Mouse (Mus musculus): ENCODE results near the gene Lrp8. TPM values are rescaled to one million over a fixed set of nuclear protein-coding genes. Genes with fewer than 3 reads are reported as not detected.

The Lrp8 gene
- total RNA-seq, 1 experiment from 2014 or later, result 1.2 TPM

- peak; percentile 95 for ATAC-seq (replicated peaks; ENCODE audit: insufficient number of reproducible peaks, low FRiP score, low TSS enrichment, poor library complexity, severe bottlenecking)
These were observed 87.8 kb downstream of the Lrp8 start, which contains the start of gene 0610037L13Rik for GRCm38 (mm10) chr4:107889731-107890432. Gene 0610037L13Rik (plus strand): TSS chr4:107889813.

- ATAC-seq (replicated peaks; ENCODE audit: insufficient number of reproducible peaks, low FRiP score, low TSS enrichment, poor library complexity, severe bottlenecking), result no peak
These were observed 90.6 kb downstream of the Lrp8 start for GRCm38 (mm10) chr4:107892663-107893062.

GRCm38 (mm10) chr4:107899211-107899927 is 97.3 kb downstream of the Lrp8 start:
- no peak for ATAC-seq (replicated peaks; ENCODE audit: insufficient number of reproducible peaks, low FRiP score, low TSS enrichment, poor library complexity, severe bottlenecking)

GRCm38 (mm10) chr4:107900206-107900605 is 98.1 kb downstream of the Lrp8 start:
- no peak for ATAC-seq (replicated peaks; ENCODE audit: insufficient number of reproducible peaks, low FRiP score, low TSS enrichment, poor library complexity, severe bottlenecking)

GRCm38 (mm10) chr4:107904252-107904651 is 102.2 kb downstream of the Lrp8 start:
- no peak for ATAC-seq (replicated peaks; ENCODE audit: insufficient number of reproducible peaks, low FRiP score, low TSS enrichment, poor library complexity, severe bottlenecking)

GRCm38 (mm10) chr4:107906561-107906960 is 104.5 kb downstream of the Lrp8 start:
- ATAC-seq (replicated peaks; ENCODE audit: insufficient number of reproducible peaks, low FRiP score, low TSS enrichment, poor library complexity, severe bottlenecking), result no peak

GRCm38 (mm10) chr4:107910020-107910419 is 108.0 kb downstream of the Lrp8 start:
- no peak for ATAC-seq (replicated peaks; ENCODE audit: insufficient number of reproducible peaks, low FRiP score, low TSS enrichment, poor library complexity, severe bottlenecking)

- no peak for ATAC-seq (replicated peaks; ENCODE audit: insufficient number of reproducible peaks, low FRiP score, low TSS enrichment, poor library complexity, severe bottlenecking)
These were observed 118.3 kb downstream of the Lrp8 start for GRCm38 (mm10) chr4:107920336-107920735.

- no peak for ATAC-seq (replicated peaks; ENCODE audit: insufficient number of reproducible peaks, low FRiP score, low TSS enrichment, poor library complexity, severe bottlenecking)
These were observed 119.2 kb downstream of the Lrp8 start for GRCm38 (mm10) chr4:107921152-107921695.

GRCm38 (mm10) chr4:107921952-107922351 is 119.9 kb downstream of the Lrp8 start:
- no peak for ATAC-seq (replicated peaks; ENCODE audit: insufficient number of reproducible peaks, low FRiP score, low TSS enrichment, poor library complexity, severe bottlenecking)

- peak; percentile 97 for ATAC-seq (replicated peaks; ENCODE audit: insufficient number of reproducible peaks, low FRiP score, low TSS enrichment, poor library complexity, severe bottlenecking)
These were observed 121.2 kb downstream of the Lrp8 start, which contains the start of gene Cpt2 for GRCm38 (mm10) chr4:107923145-107923802. Gene Cpt2 (minus strand): TSS chr4:107923610.

GRCm38 (mm10) chr4:107923803-107924194 is 121.7 kb downstream of the Lrp8 start:
- no peak for ATAC-seq (replicated peaks; ENCODE audit: insufficient number of reproducible peaks, low FRiP score, low TSS enrichment, poor library complexity, severe bottlenecking)

Other genes with a start within 250 kb of the Lrp8 start
- 1.7 to 4.1 TPM in 2 of 3 replicates, not detected in the other for gene Dmrtb1, start 118.0 kb upstream of the Lrp8 start, total RNA-seq (2017)
- gene Magoh, start 77.5 kb downstream of the Lrp8 start, total RNA-seq (2017), result 160 to 206 TPM (median 163 TPM) in 3 replicates
- gene 0610037L13Rik, start 87.6 kb downstream of the Lrp8 start, total RNA-seq (2017), result 42.0 to 51.1 TPM (median 43.1 TPM) in 3 replicates
- 3.9 to 14.6 TPM (median 7.4 TPM) in 3 replicates for gene Cpt2, start 121.3 kb downstream of the Lrp8 start, total RNA-seq (2017)
- gene Slc1a7, start 166.1 kb downstream of the Lrp8 start, total RNA-seq (2017), result not detected in 3 replicates

Measured in monocyte, adult 5-6 weeks (primary cell).